Mouse (Mus musculus) activated CD4-positive, CD25-positive, alpha-beta regulatory T cell, adult 4 months (primary cell): ENCODE measurements around the gene Insr. TPM values are rescaled to one million over a fixed set of nuclear protein-coding genes. Genes with fewer than 3 reads are reported as not detected.
A peak's percentile ranks its signal among the peaks of the same experiment; 100 is the strongest.

ENCODE experiments used
- ATAC-seq: one replicate; pipeline ENCODE4 v1.8.0; 2017
- polyA plus RNA-seq, 2 experiments: library from polyadenylated mRNA; unstranded; fragments of 100-300 nt; shearing (Covaris generic); gene quantifications; one replicate each; pipeline ENCODE4 v1.2.1; 2017

The Insr gene
- polyA plus RNA-seq, 2 experiments from 2014 or later: 5.9 to 7.4 TPM

GRCm38 (mm10) chr8:3273799-3274198, 5.6 kb downstream of the Insr start:
- no peak for ATAC-seq

- no peak for ATAC-seq
These were observed 12.0 kb downstream of the Insr start for GRCm38 (mm10) chr8:3267449-3267761.

- ATAC-seq: no peak
These were observed 12.6 kb downstream of the Insr start for GRCm38 (mm10) chr8:3266686-3267448.

GRCm38 (mm10) chr8:3265182-3265581, 14.2 kb downstream of the Insr start:
- no peak for ATAC-seq

GRCm38 (mm10) chr8:3262779-3263178, 16.6 kb downstream of the Insr start:
- no peak for ATAC-seq

- no peak for ATAC-seq
These were observed 18.3 kb downstream of the Insr start for GRCm38 (mm10) chr8:3261101-3261500.

GRCm38 (mm10) chr8:3260127-3260811, 19.1 kb downstream of the Insr start:
- no peak for ATAC-seq

GRCm38 (mm10) chr8:3256147-3256940, 23.1 kb downstream of the Insr start:
- ATAC-seq: no peak

GRCm38 (mm10) chr8:3255321-3255720, 24.1 kb downstream of the Insr start:
- no peak for ATAC-seq

GRCm38 (mm10) chr8:3253179-3253578, 26.2 kb downstream of the Insr start:
- ATAC-seq: no peak

GRCm38 (mm10) chr8:3252665-3253064, 26.8 kb downstream of the Insr start:
- ATAC-seq: no peak

GRCm38 (mm10) chr8:3251101-3251500, 28.3 kb downstream of the Insr start:
- ATAC-seq: no peak

- ATAC-seq: no peak
These were observed 29.5 kb downstream of the Insr start for GRCm38 (mm10) chr8:3249886-3250285.

GRCm38 (mm10) chr8:3248704-3249103, 30.7 kb downstream of the Insr start:
- peak; percentile 74 for ATAC-seq

- ATAC-seq: peak; percentile 16
These were observed 32.3 kb downstream of the Insr start for GRCm38 (mm10) chr8:3247129-3247528.

GRCm38 (mm10) chr8:3243229-3243628, 36.2 kb downstream of the Insr start:
- ATAC-seq: no peak

- ATAC-seq: no peak
These were observed 38.7 kb downstream of the Insr start for GRCm38 (mm10) chr8:3240725-3241124.

GRCm38 (mm10) chr8:3239641-3240040, 39.8 kb downstream of the Insr start:
- no peak for ATAC-seq

- no peak for ATAC-seq
These were observed 40.6 kb downstream of the Insr start for GRCm38 (mm10) chr8:3238792-3239191.

- no peak for ATAC-seq
These were observed 42.1 kb downstream of the Insr start for GRCm38 (mm10) chr8:3237319-3237718.

- ATAC-seq: no peak
These were observed 43.1 kb downstream of the Insr start for GRCm38 (mm10) chr8:3236277-3236676.

- no peak for ATAC-seq
These were observed 44.8 kb downstream of the Insr start for GRCm38 (mm10) chr8:3234569-3234968.

GRCm38 (mm10) chr8:3232601-3233000, 46.8 kb downstream of the Insr start:
- no peak for ATAC-seq
